Mouse (Mus musculus) kidney, adult 9 months (tissue): ENCODE results near the gene Mcm3.
"Not testable (repeated sequence)": the region's sequence is repeated elsewhere in the genome, so short reads cannot be mapped to it uniquely, and the experiment has no call there.

Source experiments
- DNase-seq: peaks from one replicate; pipeline ENCODE4 v3.0.0; 2022

Mcm3 gene

GRCm38 (mm10) chr1:20801682-20802390 lies 18.3 kb downstream of the Mcm3 start:
- DNase-seq, result peak; percentile 33

- no peak for DNase-seq
These were observed 18.8 kb downstream of the Mcm3 start for GRCm38 (mm10) chr1:20801275-20801674.

GRCm38 (mm10) chr1:20795178-20795577 lies 24.9 kb downstream of the Mcm3 start:
- DNase-seq, result no peak

- DNase-seq, result no peak
These were observed 25.4 kb downstream of the Mcm3 start for GRCm38 (mm10) chr1:20794760-20795159.

- no peak for DNase-seq
These were observed 28.7 kb downstream of the Mcm3 start for GRCm38 (mm10) chr1:20791414-20791813.

GRCm38 (mm10) chr1:20790517-20790916 lies 29.6 kb downstream of the Mcm3 start, which contains the start of gene Il17f:
Gene Il17f (minus strand): TSS chr1:20790617.
- DNase-seq, result not testable (repeated sequence)

- DNase-seq, result no peak
These were observed 31.7 kb downstream of the Mcm3 start for GRCm38 (mm10) chr1:20788419-20788818.

- DNase-seq, result no peak
These were observed 33.1 kb downstream of the Mcm3 start for GRCm38 (mm10) chr1:20787046-20787445.

GRCm38 (mm10) chr1:20778366-20778765 lies 41.7 kb downstream of the Mcm3 start:
- DNase-seq, result no peak

- DNase-seq, result not testable (repeated sequence)
These were observed 45.9 kb downstream of the Mcm3 start for GRCm38 (mm10) chr1:20774026-20774730.

- no peak for DNase-seq
These were observed 53.6 kb downstream of the Mcm3 start for GRCm38 (mm10) chr1:20766526-20766925.

- DNase-seq, result no peak
These were observed 58.7 kb downstream of the Mcm3 start for GRCm38 (mm10) chr1:20761411-20761810.

- no peak for DNase-seq
These were observed 59.8 kb downstream of the Mcm3 start for GRCm38 (mm10) chr1:20760331-20760730.

GRCm38 (mm10) chr1:20759799-20760198 lies 60.3 kb downstream of the Mcm3 start:
- no peak for DNase-seq

- DNase-seq, result no peak
These were observed 62.5 kb downstream of the Mcm3 start for GRCm38 (mm10) chr1:20757586-20757985.

GRCm38 (mm10) chr1:20754439-20754838 lies 65.7 kb downstream of the Mcm3 start:
- no peak for DNase-seq
